Mouse (Mus musculus) neutrophil, adult 5-6 weeks (primary cell): ENCODE results near the gene Rsph10b. TPM values are rescaled to one million over a fixed set of nuclear protein-coding genes. Genes with fewer than 3 reads are reported as not detected.
"Not testable (repeated sequence)": the region's sequence is repeated elsewhere in the genome, so short reads cannot be mapped to it uniquely, and the experiment has no call there.

ENCODE experiments used
- ATAC-seq: fragments of 151-379, 151-347 bp; 2 replicates; pipeline ENCODE4 v1.8.0; 2017; ENCODE audit warnings: mild to moderate bottlenecking, moderate TSS enrichment; ENCODE audit not compliant: insufficient number of reproducible peaks, poor library complexity, low FRiP score, severe bottlenecking; ENCODE audit errors: extremely low read depth
- total RNA-seq: library from RNA; stranded (forward); fragments of 200-1000 nt; gene quantifications from 2 replicates; pipeline ENCODE4 v1.2.3, GENCODE M21; 2017

Rsph10b gene
- total RNA-seq, 1 experiment from 2014 or later, result 3.7 TPM

DNA sequence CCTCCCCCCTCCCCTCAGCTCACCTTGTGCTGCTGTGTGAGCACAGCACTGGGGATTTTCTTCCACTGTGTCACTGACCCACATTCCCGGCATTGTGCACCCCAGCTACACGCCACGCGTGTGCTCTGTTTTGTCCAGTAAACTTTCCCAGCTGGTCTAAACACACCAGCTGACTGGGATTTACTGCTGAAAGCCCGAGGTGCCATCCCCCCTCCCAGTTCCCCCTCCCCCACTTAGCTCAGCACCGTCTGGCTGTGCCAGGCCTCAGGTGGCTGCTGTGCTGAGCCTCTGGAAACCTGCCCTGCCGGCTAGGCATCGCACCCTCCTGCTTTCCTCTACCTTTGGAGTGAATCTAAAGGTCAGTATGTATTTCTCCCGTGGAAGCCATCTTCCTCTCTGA, 48.0 kb downstream of the Rsph10b start:
- no peak for ATAC-seq

DNA sequence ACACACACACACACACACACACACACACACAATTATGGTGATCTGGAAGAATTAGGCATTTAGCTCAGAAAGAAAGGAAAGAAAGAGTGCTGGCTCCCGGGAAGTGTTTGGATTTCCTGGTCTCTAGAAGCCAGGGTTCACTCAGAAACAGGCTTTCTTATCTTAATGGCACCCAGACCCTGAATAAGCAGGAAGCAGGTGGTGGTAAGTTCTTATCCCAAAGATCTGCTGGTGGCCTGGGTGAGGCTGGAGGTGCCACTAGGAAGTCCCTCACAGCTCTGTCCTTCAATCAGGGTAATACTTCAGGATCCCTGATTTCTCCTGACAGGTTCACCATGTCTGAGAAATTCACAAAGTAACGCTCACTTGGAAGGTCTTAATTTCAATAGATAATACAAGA, 49.5 kb downstream of the Rsph10b start:
- ATAC-seq, result no peak

DNA sequence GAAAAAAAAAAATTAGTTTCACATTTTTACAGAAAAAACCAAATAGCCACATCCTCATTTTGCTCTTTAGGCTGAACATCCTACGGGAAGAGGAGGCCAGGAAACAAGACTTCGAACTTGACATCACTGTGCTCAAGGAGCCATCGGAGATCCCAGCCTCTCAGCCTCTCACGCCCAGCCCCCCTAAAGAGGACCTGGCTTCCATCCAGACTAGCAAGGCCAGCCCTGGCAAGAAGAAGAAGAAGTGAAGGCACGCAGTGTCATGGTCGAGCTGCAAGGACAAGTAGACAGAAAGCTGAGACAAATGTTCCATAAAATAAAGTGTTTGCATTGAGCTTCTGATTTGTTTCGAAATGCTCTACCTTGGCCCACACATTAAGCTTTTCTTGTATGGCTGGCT, 52.5 kb downstream of the Rsph10b start:
- no peak for ATAC-seq

DNA sequence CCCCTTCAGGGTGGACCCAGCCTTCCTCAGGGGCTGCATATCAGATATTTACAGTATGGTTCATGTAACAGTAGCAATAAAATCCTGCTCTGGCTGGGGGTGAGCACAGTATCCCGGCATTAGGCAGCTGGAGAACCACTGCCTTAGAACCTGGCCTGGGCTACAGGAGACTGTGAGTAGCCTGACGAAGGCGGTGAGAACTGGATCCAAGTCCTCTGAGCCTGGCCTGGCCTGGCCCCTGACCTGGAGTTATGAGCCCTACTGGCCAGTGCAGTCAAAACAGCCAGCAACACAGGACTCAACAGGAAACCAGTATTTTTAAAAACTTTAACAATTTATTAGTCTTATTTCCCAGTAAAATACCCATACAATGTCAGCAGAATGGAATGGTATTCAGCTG, 54.8 kb downstream of the Rsph10b start:
- no peak for ATAC-seq

DNA sequence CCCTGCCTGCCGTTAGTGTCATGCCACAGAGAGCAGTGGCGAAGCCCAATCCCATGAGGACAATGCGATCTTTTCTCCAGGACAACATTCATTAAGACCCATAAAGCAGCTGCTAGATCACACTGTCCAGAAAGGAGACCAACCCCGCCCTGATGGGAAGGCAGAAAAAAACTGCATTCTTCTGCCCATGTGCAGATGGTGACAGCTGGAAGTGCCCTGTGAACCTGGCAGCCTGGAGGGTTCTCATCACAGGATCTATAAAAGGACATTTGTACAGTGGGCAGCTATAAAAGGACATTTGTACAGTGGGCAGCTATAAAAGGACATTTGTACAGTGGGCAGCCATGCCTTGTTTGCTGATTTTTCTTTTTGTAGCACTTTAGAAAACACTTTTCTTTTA, 56.2 kb downstream of the Rsph10b start:
- ATAC-seq, result no peak

DNA sequence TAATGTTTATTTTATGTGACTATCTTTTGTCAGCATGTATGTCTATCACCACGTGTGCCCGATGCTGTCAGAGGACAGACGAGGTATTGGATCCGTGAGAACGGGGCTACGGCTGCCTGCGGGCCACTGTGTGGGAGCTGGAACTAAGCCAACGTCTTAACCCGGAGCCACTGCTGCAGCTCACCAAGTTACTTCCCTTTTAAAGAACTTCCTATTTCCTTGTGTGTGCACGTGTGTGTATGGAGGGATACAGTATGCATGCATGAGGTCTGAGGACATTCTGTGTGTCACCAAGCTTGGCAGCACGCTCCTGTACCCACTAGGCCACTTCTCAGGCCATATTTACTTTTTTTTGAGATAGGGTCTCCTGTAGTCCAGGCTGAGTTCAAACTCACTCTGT, 57.3 kb downstream of the Rsph10b start:
- peak; percentile 76; the same call in 1 of the 2 replicates for ATAC-seq

DNA sequence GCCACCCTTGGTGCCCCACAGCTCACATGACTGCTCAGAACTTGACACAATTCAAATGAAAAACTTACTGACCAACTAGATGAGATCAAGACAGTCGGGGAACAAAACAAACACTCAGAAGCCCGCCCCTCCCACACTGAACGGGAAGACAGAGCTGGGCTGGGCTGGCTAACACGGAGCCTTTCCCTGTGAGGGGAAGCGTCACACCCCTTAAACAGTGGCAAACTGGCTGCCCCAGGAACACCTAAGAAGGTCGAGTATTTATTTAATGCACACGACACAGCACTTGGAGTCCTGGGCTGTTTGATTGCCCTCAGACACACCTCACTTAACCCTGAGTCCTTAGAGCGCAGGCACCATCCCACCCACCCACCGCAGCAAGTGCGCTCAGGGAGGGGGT, 59.8 kb downstream of the Rsph10b start:
- ATAC-seq, result no peak

DNA sequence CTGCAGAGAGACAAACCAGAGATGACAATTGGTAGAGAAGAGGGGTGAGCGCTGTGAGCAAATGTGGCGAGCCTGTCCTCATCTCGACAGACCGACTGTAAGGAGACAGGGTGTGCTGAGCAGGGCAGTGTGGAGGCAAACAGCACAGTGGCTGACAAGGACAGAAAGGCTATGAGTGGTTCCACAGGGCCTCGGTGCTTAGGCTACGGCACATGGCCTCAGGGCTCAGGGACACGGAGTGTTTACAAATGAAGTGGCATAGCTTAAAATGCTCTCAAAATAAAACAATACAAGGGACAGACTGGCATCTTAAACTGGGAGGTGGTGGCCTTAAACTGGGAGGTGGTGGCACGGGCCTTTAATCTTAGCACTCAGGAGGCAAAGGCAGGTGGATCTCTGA, 60.4 kb downstream of the Rsph10b start:
- ATAC-seq, result no peak

DNA sequence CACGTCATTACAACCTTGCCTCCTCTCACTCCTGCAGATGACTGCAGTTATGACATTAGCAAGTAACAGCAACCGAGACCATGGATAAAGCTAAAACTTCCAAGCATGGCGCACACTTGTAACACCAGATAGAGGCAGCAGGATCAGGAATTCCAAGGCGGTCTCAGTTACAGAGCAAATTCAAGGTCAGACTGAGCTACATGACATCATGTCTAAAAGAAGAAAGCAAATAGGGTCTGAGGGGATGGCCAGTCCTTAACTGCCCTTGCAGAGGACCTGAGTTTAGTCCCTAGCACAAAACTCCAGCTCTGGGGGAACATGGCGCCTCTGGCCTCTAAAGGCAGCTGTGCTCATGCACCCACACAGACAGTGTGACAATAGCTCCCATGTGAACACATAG, 61.0 kb downstream of the Rsph10b start:
- ATAC-seq, result no peak

DNA sequence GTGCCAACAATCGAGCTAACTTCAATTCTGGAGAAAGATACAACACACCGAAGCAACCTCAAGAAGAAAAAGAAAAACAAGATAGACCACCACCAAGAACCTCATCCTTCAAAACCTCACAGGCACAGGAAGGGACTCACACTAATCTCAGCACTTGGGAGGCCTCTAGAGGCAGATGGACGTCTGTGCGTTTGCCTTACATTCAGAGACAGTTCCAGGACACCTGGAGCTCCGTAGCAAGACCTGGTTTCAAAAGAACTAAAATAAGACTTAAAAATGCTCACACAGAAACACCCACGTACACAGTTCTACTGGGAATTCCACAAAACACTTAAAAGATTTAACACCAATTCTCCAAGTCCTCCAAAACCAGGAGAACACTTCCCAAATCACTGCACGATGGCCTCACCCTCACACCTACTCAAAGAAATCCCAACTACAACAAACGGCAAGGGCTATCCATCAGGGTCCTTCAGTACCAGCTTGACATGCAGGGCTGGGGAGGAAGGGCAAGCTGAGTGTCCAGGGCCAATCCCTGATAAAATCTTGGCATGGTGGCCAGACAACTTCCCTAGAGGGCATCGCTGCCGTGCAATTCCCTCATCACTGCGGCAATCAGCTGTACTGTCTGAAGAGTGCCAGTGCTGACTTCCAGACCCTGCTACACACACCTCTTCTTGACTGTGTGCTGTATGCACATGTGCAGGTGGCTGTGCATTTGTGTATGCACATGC, 62.0 kb downstream of the Rsph10b start:
- no peak for ATAC-seq

DNA sequence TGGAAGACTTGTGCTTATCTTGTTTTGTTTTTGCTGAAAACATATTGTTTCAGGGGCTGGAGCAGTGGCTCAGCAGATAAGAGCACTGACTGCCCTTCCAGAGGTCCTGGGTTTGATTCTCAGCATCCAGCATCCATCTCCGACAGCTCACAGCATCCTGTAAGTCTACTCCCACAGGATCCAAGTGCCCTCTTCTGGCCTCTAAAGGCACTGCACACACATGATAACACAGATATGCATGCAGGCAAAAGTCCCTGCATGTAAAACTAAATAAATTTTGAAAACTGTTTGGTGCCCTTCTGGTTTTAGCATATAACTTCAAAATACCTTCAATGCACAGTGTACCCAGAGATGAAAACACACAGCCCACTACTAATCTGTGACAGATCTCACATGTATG, 66.6 kb downstream of the Rsph10b start:
- ATAC-seq, result no peak

DNA sequence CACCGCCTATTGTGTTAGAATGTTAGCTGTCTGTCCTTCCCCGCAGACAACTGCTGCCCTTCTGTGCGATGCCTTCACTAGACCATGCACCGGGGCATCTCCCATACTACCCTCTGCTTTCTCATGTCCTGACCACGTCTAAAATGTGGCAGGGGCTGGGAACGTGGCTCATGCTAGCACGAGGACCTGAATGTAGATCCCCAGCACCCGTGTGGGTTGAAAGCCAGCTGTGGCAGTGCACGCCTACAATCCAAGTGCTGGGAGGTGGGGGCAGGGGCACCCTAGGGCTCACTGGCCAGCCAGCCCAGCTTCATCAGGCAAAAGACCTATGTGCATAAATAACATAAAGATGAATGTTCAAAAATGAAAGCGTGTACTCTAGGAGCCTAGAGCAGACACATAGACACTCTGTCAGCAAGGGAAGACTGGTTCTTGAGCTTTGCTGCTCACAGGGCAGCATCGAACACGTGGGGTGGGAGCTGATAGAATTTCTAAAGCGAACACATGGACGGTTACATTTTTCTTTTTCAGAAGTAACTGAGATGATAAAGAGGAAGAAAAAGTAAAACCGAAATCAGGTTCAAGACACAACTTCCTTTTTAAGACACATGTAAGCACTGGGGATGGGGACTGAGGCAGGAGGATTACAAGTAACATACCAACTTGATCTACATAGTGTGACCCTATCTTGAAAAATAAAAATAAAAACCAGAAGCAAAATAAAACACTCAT, 69.8 kb downstream of the Rsph10b start:
- ATAC-seq, result peak; percentile 60

DNA sequence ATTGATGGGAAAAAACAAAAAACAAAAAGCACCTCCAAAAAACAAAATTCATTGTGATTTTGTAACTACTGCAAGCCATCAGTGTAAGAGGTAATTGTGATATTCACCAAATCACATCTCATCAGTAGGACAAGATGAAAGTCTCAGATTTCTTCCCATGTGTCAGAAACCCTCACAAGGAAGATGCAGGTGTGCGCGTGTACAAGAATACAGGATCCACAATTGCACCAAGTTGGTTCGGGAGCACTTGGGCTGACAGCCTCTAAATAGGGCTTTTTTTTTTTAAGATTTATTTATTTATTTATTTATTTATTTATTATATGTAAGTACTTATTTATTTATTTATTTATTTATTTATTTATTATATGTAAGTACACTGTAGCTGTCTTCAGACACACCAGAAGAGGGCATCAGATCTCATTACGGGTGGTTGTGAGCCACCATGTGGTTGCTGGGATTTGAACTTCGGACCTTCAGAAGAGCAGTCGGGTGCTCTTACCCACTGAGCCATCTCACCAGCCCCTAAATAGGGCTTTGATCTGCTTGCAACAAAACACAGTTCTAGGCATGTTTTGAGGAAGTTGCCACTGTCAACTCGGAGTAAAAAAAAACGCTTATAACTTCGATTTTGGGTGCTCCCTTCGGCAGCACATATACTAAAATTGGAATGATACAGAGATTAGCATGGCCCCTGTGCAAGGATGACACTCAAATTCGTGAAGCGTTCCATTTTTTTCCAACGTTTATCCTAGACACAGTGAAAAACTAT, 80.7 kb downstream of the Rsph10b start:
- ATAC-seq, result not testable (repeated sequence)

DNA sequence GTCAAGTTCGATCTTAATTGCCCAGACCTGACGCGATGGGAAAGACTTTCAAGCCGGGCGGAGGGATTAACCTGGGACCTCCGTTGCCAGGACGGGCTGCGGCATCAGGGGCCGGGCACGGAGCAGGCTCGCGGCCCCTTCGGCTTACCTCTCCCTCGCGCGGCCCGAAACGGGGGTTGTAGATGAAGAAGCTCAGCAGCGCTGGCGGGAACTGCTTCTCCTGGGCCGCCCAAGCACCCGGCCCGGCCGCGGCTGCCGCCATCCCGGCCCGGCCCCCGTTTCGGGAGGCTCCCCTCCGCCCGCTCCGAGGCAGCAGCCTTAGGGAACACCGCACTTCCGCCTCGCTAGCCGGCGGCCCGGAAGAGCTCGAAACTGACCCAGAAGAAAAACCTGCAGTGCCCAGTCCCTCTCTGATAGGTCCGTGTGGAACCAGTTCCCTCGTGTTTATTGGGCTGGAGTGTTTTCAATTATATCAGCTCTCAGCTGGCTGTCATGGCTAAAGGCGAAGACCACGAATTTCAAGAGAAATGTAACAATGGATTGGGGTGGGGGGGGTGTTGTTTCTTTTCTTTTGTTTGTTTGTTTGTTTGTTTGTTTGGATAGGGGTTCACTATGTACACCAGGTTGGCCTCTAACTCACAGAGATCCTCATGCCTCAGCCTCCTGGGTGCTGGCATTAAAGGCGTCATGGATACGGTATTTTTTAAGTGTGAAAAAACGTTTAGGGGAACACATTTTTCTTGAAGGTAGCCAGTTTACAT, 81.9 kb downstream of the Rsph10b start, which contains the start of gene Ccz1:
TSS of gene Ccz1 (minus strand) at position 327 of the 761 bp plus-strand sequence.
- ATAC-seq, result peak; percentile 98

DNA sequence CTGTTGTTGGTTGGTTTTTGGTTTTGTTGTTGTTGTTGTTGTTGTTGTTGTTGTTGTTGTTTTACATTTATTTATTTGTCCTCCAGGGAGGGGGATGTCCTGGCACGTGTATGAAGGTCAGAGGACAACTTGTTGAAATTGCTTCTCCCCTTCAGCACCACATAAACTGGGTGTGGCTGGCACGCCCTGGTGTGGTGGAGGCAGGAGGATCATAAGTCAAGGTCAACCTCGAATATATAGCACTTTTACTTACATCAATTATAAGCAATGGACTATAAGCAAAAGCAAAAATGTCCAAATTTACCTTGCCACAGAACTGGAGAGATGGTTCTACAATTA, 82.4 kb downstream of the Rsph10b start:
- no peak for ATAC-seq

DNA sequence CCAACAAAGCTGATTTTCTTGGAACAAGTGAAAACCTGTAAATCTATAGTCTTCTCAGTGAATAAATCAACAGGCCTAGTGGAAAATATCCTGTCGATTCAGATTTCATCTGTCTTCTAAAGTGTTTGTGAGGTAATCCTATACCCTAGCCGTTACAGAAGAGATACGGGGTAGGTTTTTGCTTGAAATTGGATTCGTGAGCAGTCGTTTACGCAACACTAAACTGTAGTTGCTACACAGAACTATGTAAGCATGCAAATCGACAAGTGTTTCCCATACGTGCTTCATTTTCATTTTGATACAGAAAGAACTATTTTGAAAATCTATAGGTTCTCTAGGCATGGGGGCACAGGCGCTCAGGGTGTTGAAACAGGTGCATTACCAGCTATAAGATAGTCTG, 83.0 kb downstream of the Rsph10b start:
- ATAC-seq, result no peak

DNA sequence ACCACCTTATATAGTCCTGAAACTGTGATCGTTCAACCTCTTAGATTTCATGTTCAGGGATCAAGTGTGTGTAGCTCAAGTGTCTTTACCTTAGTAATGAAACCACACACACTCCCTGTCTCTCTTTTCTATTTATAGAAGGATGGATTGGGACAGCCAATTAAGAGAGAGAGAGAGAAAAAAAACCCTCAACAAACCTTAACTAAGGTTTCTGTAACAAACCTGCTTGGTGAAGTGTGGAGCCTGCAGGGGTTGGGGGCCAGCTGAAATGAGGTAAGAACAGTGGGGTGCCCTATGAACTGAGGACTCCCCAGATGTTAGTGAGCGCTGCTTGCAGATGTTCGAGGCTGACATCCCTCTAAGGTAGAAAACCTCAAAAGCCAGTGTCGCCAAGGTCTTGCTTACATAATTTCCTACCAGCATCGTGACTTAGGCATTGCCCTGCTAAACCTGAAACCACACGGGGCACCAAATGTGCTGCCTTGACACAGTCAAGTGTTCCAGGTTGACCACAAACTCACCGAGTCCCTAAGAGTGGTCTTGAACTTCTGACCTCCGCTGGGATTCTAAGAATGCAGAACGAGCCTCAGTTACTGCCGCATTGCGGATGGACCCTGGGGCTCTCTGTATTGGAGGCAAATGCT, 93.9 kb downstream of the Rsph10b start, which contains the start of gene Ocm:
TSS of gene Ocm (minus strand) at position 51 of the 644 bp plus-strand sequence.
- ATAC-seq, result no peak

DNA sequence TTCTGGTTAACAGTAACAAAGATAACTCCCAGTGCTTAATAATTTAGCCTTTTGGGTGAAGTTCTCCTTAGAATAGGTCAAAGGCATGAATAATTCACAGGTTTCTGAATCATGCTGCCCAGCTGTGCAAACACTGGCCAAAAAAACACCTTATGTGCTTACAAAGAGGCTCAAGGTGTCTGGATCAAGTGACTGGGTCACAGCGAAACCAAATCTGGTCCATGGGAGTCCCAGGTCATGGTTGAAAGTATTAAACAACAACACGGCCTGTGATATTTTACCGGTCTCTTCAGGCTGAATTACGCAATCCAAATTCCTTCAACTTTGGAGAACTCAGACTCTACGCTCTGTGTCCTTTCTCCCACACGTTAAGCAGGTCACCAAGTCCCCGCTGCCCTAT, 99.7 kb downstream of the Rsph10b start:
- ATAC-seq, result no peak

DNA sequence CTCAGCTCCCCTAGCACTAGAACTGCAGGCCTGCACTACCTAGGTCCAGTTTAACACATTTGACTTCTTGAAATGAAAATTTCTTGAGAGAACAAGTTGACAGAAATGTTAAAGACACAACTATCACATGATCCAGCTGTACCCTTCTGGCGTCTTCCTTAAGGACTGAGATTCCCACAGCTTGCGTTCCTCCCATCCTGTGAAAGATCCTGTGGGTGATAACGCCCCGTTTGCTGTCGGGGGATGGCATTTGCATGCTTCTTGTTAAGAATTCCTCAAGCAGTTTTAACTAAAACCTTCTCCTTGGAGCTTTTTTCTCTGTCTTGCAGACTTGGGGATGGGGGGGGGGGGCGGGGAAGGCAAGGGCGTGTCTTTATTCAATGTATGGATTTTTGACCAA, 101.7 kb downstream of the Rsph10b start:
- ATAC-seq, result no peak
